Mouse (Mus musculus) embryonic facial prominence, embryonic 14.5 days (tissue): Measurements from ENCODE around the gene Adi1. TPM values are rescaled to one million over a fixed set of nuclear protein-coding genes. Genes with fewer than 3 reads are reported as not detected.

Source experiments
- ATAC-seq: fragments of 200-750 bp; cut with Nextera tagmentation; 2 replicates; pipeline ENCODE4 v1.8.0; 2017; ENCODE audit warnings: low read depth, moderate number of reproducible peaks, moderate TSS enrichment
- DNase-seq: peaks from one replicate; pipeline ENCODE4 v3.0.0-alpha.2; 2015; ENCODE audit warnings: low spot score
- H3K27ac ChIP-seq: fragments of 300-500 bp; sonication (generic); replicated peaks from 2 replicates; pipeline ENCODE4 v1.5.1; 2014; ENCODE audit warnings: low read depth, mild to moderate bottlenecking, low read length, moderate library complexity
- H3K27me3 ChIP-seq: fragments of 300-500 bp; sonication (generic); replicated peaks from 2 replicates; pipeline ENCODE4 v1.6.1; 2014; ENCODE audit warnings: low read length; ENCODE audit not compliant: control insufficient read depth, insufficient read depth
- H3K36me3 ChIP-seq: fragments of 300-500 bp; sonication (generic); 2 replicates; pipeline ENCODE4 v1.6.1; 2014; ENCODE audit warnings: low read length, mixed read lengths; ENCODE audit not compliant: control insufficient read depth, insufficient read depth
- H3K4me1 ChIP-seq: fragments of 300-500 bp; sonication (generic); 2 replicates; pipeline ENCODE4 v1.6.1; 2014; ENCODE audit warnings: antibody characterized with exemption, low read length; ENCODE audit not compliant: control insufficient read depth, insufficient read depth
- H3K4me2 ChIP-seq: fragments of 300-500 bp; sonication (generic); 2 replicates; pipeline ENCODE4 v1.6.1; 2014; ENCODE audit warnings: low read depth, mild to moderate bottlenecking, low read length, moderate library complexity, mixed read lengths
- H3K4me3 ChIP-seq: fragments of 300-500 bp; sonication (generic); 2 replicates; pipeline ENCODE4 v1.5.1; 2014; ENCODE audit warnings: low read depth, mild to moderate bottlenecking, low read length
- H3K9ac ChIP-seq: fragments of 300-500 bp; sonication (generic); 2 replicates; pipeline ENCODE4 v1.6.1; 2014; ENCODE audit warnings: low read depth, mild to moderate bottlenecking, low read length, moderate library complexity, mixed read lengths
- H3K9me3 ChIP-seq: fragments of 300-500 bp; sonication (generic); 2 replicates; pipeline ENCODE4 v1.6.1; 2016; ENCODE audit warnings: low read length; ENCODE audit not compliant: control insufficient read depth
- WGBS: fragments of 180-500 bp; shearing (Covaris S2); extraction: QIAGEN DNeasy Blood & Tissue Kit; methylation state at CpG from one replicate; pipeline ENCODE4 v1.1.7; 2014; 5-methylcytosine and 5-hydroxymethylcytosine counted together
- microRNA-seq: library from miRNA; unstranded; fragments of <30 nt; microRNA quantifications from one replicate; pipeline ENCODE4, GENCODE M21; 2016; ENCODE audit warnings: borderline number of aligned reads
- polyA plus RNA-seq: library from polyadenylated mRNA; unstranded; fragments of >200 nt; fragmentation: Nextera tagmentation; extraction: Ambion mirVana; gene quantifications from 2 replicates; pipeline ENCODE4 v1.2.1, GENCODE M21; 2014

Gene Adi1
- polyA plus RNA-seq, 1 experiment from 2014 or later = 57.5 TPM

- Histone ChIP-seq H3K27ac (no peak overlapping the region), H3K9ac (no peak overlapping the region), H3K27me3 (no peaks in the 10 kb centered on the region), H3K9me3 (no peaks in the 10 kb centered on the region), H3K4me2 (no peak overlapping the region), H3K36me3 (peaks cover 51% of the 10 kb centered on the region), H3K4me3 (no peak overlapping the region), H3K4me1 (no peaks in the 10 kb centered on the region)
- ATAC-seq (no peak), DNase-seq (no peak)
- 77% methylated on average over 2 of the region's 2 CpGs for WGBS
These were observed 42.0 kb downstream of the Adi1 start for GRCm38 (mm10) chr12:28717066-28717465.

DNA sequence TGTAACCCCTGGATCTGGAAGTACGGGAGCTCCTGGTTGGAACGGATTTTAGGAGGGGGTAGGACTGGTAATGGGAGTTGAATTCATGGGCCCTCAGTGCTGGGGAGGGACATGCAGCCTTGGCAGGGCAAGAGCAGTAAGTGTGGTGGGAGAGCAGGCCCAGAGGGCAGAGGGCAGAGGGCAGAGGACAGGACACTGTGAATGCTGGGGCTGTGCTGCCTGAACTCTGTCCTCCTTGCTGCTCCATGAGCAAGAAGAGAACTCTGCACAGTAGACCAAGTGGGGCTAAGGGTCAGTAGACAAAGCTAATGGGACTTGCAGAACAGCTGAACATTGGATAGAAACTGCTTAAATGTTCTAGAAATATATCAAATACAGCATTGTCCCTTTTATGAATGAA lies 43.1 kb downstream of the Adi1 start:
- no peaks in the 10 kb centered on the region for H3K4me1 ChIP-seq
- 78% methylated on average over 2 of the region's 2 CpGs for WGBS
- no peak overlapping the region for H3K4me2 ChIP-seq
- H3K9ac ChIP-seq = no peak overlapping the region
- H3K27me3 ChIP-seq = no peaks in the 10 kb centered on the region
- no peaks in the 10 kb centered on the region for H3K9me3 ChIP-seq
- ATAC-seq (no peak), DNase-seq (no peak)
- H3K36me3 ChIP-seq = peaks cover 49% of the 10 kb centered on the region
- H3K27ac ChIP-seq = no peak overlapping the region
- no peak overlapping the region for H3K4me3 ChIP-seq

DNA sequence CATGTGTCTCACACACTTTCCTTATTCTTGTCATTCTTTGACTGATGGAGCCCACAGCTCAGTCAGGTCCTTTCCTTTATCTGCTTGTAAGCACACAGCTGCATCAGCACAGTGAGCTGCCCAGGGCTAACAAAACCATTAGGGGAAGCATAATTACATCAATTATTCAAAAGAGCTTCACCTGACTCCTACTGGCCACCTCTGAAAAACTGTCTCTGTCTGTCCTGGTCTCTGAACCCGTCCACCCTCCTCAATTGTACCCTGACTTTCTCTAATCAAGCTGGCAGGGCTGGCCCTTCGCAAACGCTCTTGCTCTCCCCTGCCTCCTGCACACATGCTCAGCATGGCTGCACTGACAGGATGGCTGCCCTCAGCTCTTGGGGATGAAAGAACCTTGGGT lies 49.3 kb downstream of the Adi1 start:
- Histone ChIP-seq H3K4me2 (no peak overlapping the region), H3K9me3 (no peaks in the 10 kb centered on the region), H3K27me3 (no peaks in the 10 kb centered on the region), H3K4me1 (no peaks in the 10 kb centered on the region), H3K36me3 (peaks cover 34% of the 10 kb centered on the region), H3K9ac (no peak overlapping the region), H3K4me3 (no peak overlapping the region), H3K27ac (no peak overlapping the region)
- 68% methylated on average over 3 of the region's 3 CpGs for WGBS
- no peak for DNase-seq
- no peak for ATAC-seq

DNA sequence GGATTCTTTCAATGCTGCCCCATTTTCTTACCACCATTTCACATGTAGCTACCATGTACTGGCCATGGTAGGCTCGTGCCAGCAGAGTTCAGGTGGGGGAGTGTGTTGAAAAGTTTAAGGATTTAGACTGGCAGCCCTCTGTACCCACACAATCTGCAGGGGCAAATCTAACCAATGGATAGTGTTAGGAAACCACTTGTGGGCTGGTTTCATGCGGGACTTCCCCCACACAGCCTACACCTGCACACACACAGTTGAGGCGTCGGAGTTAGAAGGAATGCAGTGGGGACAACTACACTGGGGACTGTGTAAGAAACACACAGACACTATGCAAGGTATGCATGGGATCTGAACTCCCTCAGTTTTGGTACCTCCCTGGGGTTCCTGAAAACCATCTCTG lies 51.2 kb downstream of the Adi1 start:
- Histone ChIP-seq H3K9me3 (no peaks in the 10 kb centered on the region), H3K36me3 (peaks cover 30% of the 10 kb centered on the region), H3K9ac (no peak overlapping the region), H3K4me1 (no peaks in the 10 kb centered on the region), H3K27ac (no peak overlapping the region), H3K4me2 (no peak overlapping the region), H3K27me3 (no peaks in the 10 kb centered on the region), H3K4me3 (no peak overlapping the region)
- WGBS = 94% methylated on average over 4 of the region's 4 CpGs
- DNase-seq (no peak), ATAC-seq (no peak)

- no peak overlapping the region for H3K4me3 ChIP-seq
- DNase-seq (no peak), ATAC-seq (no peak)
- no peak overlapping the region for H3K9ac ChIP-seq
- H3K4me2 ChIP-seq = no peak overlapping the region
- H3K9me3 ChIP-seq = no peaks in the 10 kb centered on the region
- 89% methylated on average over 5 of the region's 5 CpGs for WGBS
- no peaks in the 10 kb centered on the region for H3K27me3 ChIP-seq
- H3K27ac ChIP-seq = no peak overlapping the region
- peaks cover 28% of the 10 kb centered on the region for H3K36me3 ChIP-seq
- no peaks in the 10 kb centered on the region for H3K4me1 ChIP-seq
These were observed 52.0 kb downstream of the Adi1 start for GRCm38 (mm10) chr12:28727061-28727460.

Small RNAs within 50 kb of the gene (microRNA-seq; reads per million reads assigned to microRNA genes)
- not detected for gene Mir6937

Other genes starting within 250 kb of the Adi1 start
- gene Dcdc2c, start 122.8 kb upstream of the Adi1 start, polyA plus RNA-seq = 0.18 and 0.32 TPM in 2 replicates
- not detected in 2 replicates for gene Allc, start 92.7 kb upstream of the Adi1 start, polyA plus RNA-seq
- 0.56 and 0.78 TPM in 2 replicates for gene Colec11, start 51.9 kb upstream of the Adi1 start, polyA plus RNA-seq
- 941 and 979 TPM in 2 replicates for gene Rps7, start 39.3 kb upstream of the Adi1 start, polyA plus RNA-seq
- 24.0 and 24.2 TPM in 2 replicates for gene Rnaseh1, start 25.6 kb upstream of the Adi1 start, polyA plus RNA-seq
- gene Trappc12, start 75.2 kb downstream of the Adi1 start, polyA plus RNA-seq = 32.9 and 38.0 TPM in 2 replicates
- 28.2 and 29.0 TPM in 2 replicates for gene Eipr1, start 76.6 kb downstream of the Adi1 start, polyA plus RNA-seq